Mouse (Mus musculus) left cerebral cortex, postnatal 4 days (tissue): ENCODE data around the gene Mnd1. TPM values are rescaled to one million over a fixed set of nuclear protein-coding genes. Genes with fewer than 3 reads are reported as not detected.

Source experiments
- DNase-seq: peaks from one replicate; pipeline ENCODE4 v3.0.0-alpha.2; 2022
- intact Hi-C: fragments of 180-260 bp; cut with DNase I; formaldehyde crosslinking; loops from one replicate; pipeline ENCODE4 v1.15.1; 2025
- total RNA-seq, 2 experiments: library from RNA; stranded (reverse); gene quantifications; 2 replicates each; pipeline ENCODE4 v1.2.3; 2021

Mnd1 gene
- 1 to 10 TPM; 2.7 to 2.9 TPM for total RNA-seq

- intact Hi-C loops, result loop anchor here (5.0 kb wide), 1 partner anchor 213 kb away; no protein-coding TSS in a partner anchor
- peak; percentile 99 for DNase-seq
Observed at GRCm38 (mm10) chr3:84155558-84156006, at the start of gene Mnd1. TSS of gene Mnd1 (minus strand) at chr3:84155786.

- no peak for DNase-seq
- intact Hi-C loops, result no loop called here
Observed at GRCm38 (mm10) chr3:84204640-84205039, 49.1 kb upstream of the Mnd1 start.

- intact Hi-C loops, result no loop called here
- peak; percentile 96 for DNase-seq
Observed at GRCm38 (mm10) chr3:84200559-84201420, 45.2 kb upstream of the Mnd1 start.

GRCm38 (mm10) chr3:84199516-84199915 is 43.9 kb upstream of the Mnd1 start:
- intact Hi-C loops, result no loop called here
- no peak for DNase-seq

DNA sequence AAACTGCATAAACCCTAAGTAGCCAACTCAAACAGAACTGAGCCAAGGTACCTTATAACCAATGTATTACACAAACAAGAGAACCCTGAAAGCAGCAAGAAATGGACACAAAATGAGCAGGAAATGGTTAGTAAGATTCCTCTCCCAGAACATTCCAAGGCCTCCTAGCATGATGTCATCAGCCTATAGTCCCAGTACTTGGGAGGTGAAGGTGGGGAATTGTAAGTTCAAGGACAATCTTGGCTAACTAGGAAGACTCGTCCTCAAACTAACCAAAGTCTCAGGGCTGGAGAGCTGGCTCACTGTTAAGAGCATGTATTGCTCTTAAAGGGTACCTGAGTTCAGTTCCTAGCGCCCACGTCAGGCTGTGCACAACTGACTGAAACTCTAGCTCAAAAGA is 42.6 kb upstream of the Mnd1 start:
- intact Hi-C loops, result no loop called here
- DNase-seq, result no peak

DNA sequence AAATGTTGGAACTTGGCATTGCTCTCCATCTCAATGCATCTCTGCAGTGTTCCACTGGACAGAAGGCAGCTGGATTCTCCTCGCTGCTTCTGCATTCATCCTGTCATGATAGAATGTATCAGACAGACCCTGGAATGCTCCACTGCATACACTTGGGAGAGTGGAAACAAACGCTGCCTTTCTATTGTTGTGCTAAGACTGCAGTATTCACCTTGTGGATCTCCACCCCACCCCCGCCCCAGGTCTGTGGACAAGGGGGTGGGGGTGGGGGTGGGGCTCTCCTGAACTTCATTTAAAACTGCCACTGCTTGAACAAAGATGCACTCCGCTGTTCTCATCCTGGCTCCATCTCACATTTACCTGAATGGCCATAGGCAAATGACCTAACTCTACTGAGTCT is 38.3 kb upstream of the Mnd1 start:
- intact Hi-C loops, result no loop called here
- DNase-seq, result no peak

DNA sequence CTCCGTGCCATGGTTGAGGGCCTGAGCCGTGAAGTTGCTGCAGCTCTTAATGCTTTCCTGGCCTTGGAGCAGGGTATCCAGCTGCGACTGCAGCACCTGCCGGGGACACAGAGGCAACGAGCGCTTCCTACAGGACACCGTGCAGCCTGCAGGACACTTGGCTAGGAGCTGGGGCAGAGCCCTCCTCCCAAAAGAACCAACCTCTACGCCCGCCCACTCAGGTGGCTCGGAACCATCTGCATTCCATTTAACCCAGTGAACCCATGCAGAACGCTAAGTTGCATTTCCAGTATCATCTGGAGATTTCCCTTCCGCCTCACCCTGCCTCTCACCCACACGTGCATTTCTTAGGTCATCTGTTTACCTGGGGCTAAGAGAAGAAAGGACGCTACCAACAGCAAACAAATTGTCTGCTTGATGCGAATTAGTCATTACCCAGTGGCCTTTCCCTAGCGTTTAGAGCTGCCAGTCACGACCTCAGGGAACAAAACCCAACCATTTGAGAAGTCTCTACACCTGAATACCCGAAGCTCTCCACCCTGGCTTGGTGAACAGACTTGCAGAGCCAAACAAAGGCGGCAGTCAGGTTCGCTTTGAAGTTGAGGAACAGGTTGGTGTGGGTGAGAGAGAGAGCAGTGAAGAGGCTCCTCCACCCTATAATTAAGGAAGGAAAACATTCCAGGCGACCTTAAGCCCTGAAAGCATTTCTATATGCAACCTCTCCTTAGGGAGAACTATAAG is 35.7 kb upstream of the Mnd1 start:
- intact Hi-C loops, result no loop called here
- no peak for DNase-seq

GRCm38 (mm10) chr3:84190513-84191061 is 35.0 kb upstream of the Mnd1 start:
- intact Hi-C loops, result no loop called here
- DNase-seq, result no peak

- intact Hi-C loops, result no loop called here
- no peak for DNase-seq
Observed at GRCm38 (mm10) chr3:84189629-84190173, 34.1 kb upstream of the Mnd1 start.

DNA sequence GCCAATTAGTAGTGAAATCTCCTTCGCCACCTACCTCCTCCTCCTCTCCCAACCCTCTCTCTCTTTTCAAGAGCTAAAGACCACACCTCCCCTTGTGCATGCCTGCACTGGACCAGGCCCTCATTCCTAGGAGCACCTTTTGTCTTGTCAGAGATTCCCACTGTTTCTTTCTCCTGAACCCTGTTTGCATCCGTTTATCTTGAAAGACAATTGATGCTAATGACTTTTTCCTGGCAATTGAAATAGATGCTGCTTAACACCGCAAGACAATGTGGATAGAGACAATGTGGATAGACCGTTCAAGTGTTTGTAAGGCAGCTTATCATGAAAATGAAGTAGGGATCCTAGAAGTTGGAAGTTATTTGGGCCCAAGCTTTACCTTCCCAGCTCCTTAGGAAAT is 26.1 kb upstream of the Mnd1 start:
- no peak for DNase-seq
- intact Hi-C loops, result no loop called here

DNA sequence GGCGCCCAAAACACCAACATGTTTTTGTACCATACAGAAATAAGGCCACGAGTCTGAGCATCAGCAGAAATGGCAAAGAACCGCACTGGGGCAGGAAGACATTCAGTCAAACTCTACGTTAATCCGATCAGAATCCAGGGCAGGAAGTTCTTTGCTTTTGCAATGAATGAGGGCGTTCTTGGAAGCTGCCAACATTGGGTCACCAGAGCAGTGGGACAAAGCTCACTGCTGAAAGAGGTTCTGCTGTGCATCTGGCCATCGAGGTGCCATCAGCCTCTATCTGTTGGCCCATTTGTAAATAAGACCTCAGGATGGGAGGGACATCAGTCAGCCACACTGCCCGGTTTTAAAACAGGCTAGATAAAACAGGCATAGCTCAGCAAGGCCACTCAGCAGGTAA is 25.5 kb upstream of the Mnd1 start:
- DNase-seq, result no peak
- intact Hi-C loops, result no loop called here

- intact Hi-C loops, result no loop called here
- DNase-seq, result no peak
Observed at GRCm38 (mm10) chr3:84180304-84180703, 24.7 kb upstream of the Mnd1 start.

GRCm38 (mm10) chr3:84177834-84178233 is 22.2 kb upstream of the Mnd1 start:
- no peak for DNase-seq
- intact Hi-C loops, result loop anchor here (5.0 kb wide), 1 partner anchor 124 kb away; no protein-coding TSS in a partner anchor

DNA sequence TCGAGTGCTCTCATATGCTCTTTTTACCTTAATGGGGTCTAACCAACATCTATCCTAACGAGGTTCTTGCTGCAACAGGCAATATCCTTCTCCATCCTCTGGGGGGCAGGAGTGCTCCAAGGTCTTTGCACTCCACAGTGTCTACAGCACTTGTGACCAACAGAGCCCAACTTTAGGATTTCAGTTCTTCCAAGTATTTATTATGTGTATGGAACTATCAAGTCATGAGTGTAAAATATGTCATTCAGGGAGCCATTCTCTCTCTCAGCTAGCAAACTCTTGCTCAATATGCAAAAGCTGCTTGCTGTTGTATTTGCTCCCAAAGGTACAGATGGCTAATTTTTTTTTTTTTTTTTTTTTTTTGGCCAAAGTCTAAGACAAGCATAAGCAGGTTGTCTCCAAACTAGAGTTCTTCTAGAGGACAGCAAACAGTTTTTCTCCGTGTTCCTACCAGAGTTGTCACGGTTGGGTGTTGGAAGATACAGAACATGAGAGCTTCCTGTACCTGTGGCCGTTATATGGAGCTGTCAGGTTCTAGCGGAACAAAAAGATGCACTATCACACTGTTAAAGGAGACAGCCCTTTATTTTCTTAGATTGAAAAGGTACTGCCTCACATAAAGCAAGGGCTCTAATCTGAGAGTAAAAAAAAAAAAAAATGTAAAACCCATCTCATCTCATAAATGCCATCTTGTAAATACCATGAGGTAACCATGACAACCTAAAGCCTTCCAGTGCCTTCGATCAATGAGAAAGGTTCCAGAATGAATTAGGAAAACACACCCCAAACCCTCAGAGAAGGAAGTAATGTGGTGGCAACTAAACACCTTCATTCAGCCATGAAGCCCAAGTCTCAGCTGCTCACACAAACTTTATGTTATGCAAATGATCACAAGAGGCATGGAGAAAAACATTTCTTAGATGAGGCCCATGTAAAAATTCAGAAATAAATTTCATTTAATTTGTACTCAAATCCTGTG is 20.0 kb upstream of the Mnd1 start:
- peak; percentile 84 for DNase-seq
- intact Hi-C loops, result loop anchor here (5.0 kb wide), 1 partner anchor 127 kb away; no protein-coding TSS in a partner anchor

DNA sequence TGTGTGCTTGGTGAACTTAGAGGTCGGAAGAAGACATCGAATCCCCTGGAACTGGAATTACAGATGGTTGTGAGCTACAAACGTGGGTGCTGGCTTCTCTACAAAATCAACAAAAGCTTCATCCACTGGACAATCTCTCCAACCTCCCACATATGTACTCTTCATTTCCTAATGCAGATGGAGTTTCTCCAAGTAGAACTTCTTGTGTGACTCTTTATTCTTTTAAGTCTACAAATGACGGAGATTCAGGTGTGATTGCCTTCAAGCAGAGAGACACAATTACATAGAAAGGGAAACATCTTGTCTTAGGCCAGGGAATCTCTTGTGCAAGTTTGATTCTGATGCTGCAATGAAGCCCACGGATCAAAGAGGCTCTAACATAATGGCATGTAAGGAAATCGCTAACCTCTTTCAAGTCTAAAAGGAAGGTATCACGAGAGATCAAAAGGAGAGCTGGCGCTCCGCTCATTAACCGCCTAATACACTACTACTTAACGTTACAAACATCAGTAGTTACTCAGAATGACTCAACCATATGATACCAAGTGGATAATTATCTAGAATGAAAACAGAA is 18.1 kb upstream of the Mnd1 start, which contains the start of gene Gm6525:
Gm6525 (plus strand) TSS at position 524 of the 574 bp plus-strand sequence.
- DNase-seq, result no peak
- intact Hi-C loops, result no loop called here

- peak; percentile 25 for DNase-seq
- intact Hi-C loops, result no loop called here
Observed at GRCm38 (mm10) chr3:84172406-84172805, 16.8 kb upstream of the Mnd1 start.

GRCm38 (mm10) chr3:84169393-84170005 is 13.9 kb upstream of the Mnd1 start:
- intact Hi-C loops, result no loop called here
- DNase-seq, result no peak

DNA sequence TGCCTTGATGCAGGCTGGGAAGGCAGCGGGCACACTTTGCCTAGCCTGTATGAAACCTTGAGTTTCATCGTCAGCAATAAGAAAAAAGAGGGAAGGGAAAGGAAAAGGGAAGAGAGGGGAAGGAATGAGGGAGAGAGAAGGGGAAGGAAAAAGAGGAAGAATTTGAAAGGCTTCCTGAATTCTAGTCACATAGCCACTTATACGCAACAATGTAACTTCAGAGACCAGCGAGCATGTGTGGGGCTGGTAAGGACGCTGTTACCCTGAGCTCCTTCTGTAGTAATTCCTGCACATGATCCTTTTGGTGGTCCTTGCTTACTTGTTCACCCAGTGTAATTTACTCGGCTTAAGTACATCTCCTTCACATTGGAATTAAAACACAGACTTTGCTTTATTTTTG is 13.4 kb upstream of the Mnd1 start:
- DNase-seq, result no peak
- intact Hi-C loops, result no loop called here

GRCm38 (mm10) chr3:84166073-84166472 is 10.5 kb upstream of the Mnd1 start:
- DNase-seq, result no peak
- intact Hi-C loops, result no loop called here
